Mouse (Mus musculus): ENCODE data around the gene Gm5485. TPM values are rescaled to one million over a fixed set of nuclear protein-coding genes. Genes with fewer than 3 reads are reported as not detected.

Gene Gm5485
- polyA plus RNA-seq (2015; fragmentation: Nextera tagmentation; extraction: Ambion mirVana): not detected in 2 replicates

DNA sequence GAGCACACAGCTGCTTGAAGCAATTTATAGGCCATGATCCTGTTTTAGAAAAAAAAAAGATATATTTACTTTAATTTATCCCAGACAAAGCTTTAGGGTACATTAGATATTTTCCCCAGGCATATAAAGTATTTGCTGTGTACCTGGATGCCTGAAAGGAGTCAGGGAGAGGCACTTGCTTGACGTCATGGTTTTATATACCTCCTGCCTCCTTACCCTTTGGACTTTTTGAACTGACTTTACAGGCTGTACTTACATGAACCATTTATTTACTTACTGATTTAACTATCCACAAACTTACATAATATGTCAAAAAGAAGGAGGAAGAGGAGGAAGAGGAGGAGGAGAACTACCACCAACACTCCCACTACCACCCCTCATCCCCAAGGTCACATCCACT lies at the start of gene Gm5485:
Gene Gm5485, minus strand, starts transcription at position 171 of the 400 bp plus-strand sequence.
- H3K36me3 ChIP-seq: no peaks in the 10 kb centered on the region
- H3K9me3 ChIP-seq: no peaks in the 10 kb centered on the region
- WGBS: 76% methylated on average over 1 of the region's 1 CpGs
- no peaks in the 10 kb centered on the region for H3K4me1 ChIP-seq (replicated peaks)
- no peak within 1 kb of the TSS for H3K9ac ChIP-seq
- H3K27me3 ChIP-seq: no peaks in the 10 kb centered on the region
- H3K4me2 ChIP-seq: no peak within 1 kb of the TSS
- H3K27ac ChIP-seq (replicated peaks): no peak within 1 kb of the TSS
- no peak for ATAC-seq (ENCODE audit: low read depth)
- no peak within 1 kb of the TSS for H3K4me3 ChIP-seq

DNA sequence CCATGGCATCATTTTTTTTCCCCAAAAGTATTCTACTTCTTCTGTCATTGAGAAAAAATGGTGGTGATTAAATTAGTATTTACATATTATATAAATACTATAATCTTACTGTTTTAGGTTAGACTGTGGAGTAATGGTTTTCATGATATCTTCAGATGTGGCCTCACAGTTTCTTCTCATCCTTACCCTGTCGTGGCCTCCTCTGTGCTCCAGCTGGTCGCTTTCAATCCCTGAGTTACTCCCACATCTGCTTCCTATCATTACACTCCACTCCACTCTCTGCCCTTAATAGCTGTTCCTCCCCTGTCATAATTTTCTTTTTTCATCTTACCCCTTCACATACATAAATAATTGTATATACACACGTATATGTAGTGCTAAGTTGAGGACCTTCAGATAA lies 41.0 kb upstream of the Gm5485 start:
- Histone ChIP-seq H3K27ac (replicated peaks) (no peak overlapping the region), H3K4me2 (no peak overlapping the region), H3K36me3 (no peaks in the 10 kb centered on the region), H3K4me3 (no peak overlapping the region), H3K9ac (no peak overlapping the region), H3K4me1 (replicated peaks) (no peaks in the 10 kb centered on the region), H3K9me3 (0 out of 2 replicates have a peak, but pooled peaks cover 3% of the 10 kb centered on the region), H3K27me3 (no peaks in the 10 kb centered on the region)
- no peak for ATAC-seq (ENCODE audit: low read depth)
- WGBS: 87% methylated on average over 3 of the region's 3 CpGs

DNA sequence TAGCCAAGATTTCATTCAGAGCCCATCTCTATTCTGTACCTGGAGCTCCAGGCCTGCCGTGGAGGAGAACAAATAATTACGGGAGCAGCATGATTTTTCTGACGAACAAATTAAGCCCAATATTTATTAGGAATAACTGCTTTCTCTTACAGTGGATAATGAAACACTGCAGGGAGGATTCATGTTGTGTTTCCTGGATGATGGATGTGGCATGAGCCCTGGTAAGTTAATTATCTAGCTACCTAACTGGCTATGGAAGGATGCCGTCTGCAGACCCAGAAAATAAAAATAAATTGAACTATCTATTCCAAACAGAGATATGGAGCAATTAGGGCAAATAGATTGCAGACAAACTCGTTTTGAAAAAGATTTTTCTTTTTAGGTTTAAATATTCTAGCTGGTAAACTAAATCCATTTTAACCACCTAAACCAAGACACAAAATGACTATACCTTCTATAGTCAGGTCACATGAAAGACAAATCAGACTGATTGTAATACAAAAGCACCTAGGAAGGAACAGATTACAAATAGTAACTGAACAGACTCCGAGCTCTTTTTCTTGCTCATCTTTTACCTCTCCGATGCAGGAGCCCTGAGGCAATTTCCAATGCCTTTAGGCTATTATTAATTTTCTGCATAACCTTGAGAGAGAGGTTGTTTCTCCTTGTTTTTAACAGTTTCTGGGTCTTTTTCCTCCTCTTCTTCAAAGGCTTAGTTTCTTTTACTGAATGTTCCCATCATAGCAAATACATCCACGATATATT lies 34.1 kb upstream of the Gm5485 start:
- Histone ChIP-seq H3K4me3 (no peak overlapping the region), H3K9me3 (no peaks in the 10 kb centered on the region), H3K4me2 (no peak overlapping the region), H3K9ac (no peak overlapping the region), H3K27me3 (no peaks in the 10 kb centered on the region), H3K36me3 (no peaks in the 10 kb centered on the region), H3K27ac (replicated peaks) (0 out of 2 replicates have a peak overlapping the region, but pooled peaks have one; percentile 33), H3K4me1 (replicated peaks) (peaks cover 3% of the 10 kb centered on the region; the same call in 1 of the 2 replicates)
- ATAC-seq (ENCODE audit: low read depth): peak; percentile 82
- whole genome bisulfite sequencing: 60% methylated on average over 8 of the region's 8 CpGs

DNA sequence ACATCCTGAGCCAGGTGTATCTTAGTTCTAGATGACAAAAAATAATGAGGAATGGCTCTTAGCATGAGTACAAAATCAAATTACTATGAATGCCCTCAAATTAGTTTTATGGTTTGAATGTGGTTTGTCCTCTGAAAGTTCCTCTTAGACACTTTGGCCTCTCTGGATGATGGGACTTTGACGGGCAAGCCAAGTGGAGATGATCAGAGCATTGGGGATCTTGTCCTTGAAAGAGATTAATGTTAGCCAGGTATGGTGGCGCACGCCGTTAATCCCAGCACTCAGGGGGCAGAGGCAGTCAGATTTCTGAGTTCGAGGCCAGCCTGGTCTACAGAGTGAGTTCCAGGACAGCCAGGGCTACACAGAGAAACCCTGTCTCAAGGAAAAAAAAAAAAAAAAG lies 32.4 kb upstream of the Gm5485 start:
- no peaks in the 10 kb centered on the region for H3K27me3 ChIP-seq
- no peaks in the 10 kb centered on the region for H3K36me3 ChIP-seq
- peaks cover 3% of the 10 kb centered on the region; the same call in 1 of the 2 replicates for H3K4me1 ChIP-seq (replicated peaks)
- H3K9ac ChIP-seq: no peak overlapping the region
- no peak for ATAC-seq (ENCODE audit: low read depth)
- no peak overlapping the region for H3K27ac ChIP-seq (replicated peaks)
- H3K4me3 ChIP-seq: no peak overlapping the region
- 98% methylated on average over 5 of the region's 5 CpGs for whole genome bisulfite sequencing
- no peak overlapping the region for H3K4me2 ChIP-seq
- H3K9me3 ChIP-seq: no peaks in the 10 kb centered on the region

DNA sequence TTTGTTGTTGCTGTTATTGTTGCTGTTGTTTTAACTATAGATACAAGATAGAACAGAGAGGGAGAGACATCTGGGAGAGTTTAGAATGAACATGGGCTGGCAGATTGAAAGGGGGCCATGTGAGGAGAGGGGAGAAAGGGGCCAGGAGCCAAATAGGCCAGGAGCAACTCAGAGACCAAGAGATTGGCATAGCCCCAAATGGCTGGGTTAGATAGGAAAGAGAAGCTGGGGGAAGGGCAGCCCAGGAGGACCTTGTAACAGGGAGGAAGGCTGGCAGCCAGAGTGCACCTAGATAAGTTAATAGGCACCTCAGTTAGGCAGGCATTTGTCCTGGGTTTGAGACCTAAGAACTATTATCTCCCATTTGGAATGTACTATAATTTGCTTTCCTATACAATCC lies 25.3 kb upstream of the Gm5485 start:
- Histone ChIP-seq H3K36me3 (no peaks in the 10 kb centered on the region), H3K27ac (replicated peaks) (no peak overlapping the region)
- no peak for ATAC-seq (ENCODE audit: low read depth)

DNA sequence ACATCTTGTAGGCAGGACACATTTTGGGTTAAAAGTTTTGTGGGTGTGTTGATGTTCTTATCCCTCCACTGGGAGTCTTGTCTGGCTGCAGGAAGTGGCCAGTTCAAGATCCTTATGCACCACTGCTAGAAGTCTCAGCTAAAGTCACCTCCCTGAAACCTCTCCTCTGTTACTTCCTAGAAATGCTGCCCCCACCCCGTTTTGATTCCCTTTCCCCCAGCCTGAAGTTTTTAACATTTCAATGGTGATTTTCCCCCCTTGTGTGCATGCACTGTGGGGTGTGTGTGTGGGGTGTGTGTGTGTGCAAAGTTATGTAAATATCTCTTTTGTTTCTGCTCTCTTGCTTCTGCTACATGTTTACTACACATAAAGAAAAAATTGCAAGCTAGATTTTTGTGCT lies 23.2 kb upstream of the Gm5485 start:
- 10% methylated on average over 1 of the region's 1 CpGs for WGBS
- Histone ChIP-seq H3K4me1 (replicated peaks) (no peaks in the 10 kb centered on the region), H3K9ac (no peak overlapping the region), H3K4me2 (no peak overlapping the region), H3K36me3 (no peaks in the 10 kb centered on the region), H3K27me3 (no peaks in the 10 kb centered on the region), H3K27ac (replicated peaks) (no peak overlapping the region), H3K9me3 (no peaks in the 10 kb centered on the region), H3K4me3 (no peak overlapping the region)
- ATAC-seq (ENCODE audit: low read depth): no peak

More for the DNA sequence above, 25.3 kb upstream of the Gm5485 start:
- Histone ChIP-seq H3K27me3 (no peaks in the 10 kb centered on the region), H3K9me3 (no peaks in the 10 kb centered on the region), H3K4me3 (no peak overlapping the region), H3K4me2 (no peak overlapping the region), H3K4me1 (replicated peaks) (no peaks in the 10 kb centered on the region), H3K9ac (no peak overlapping the region)

DNA sequence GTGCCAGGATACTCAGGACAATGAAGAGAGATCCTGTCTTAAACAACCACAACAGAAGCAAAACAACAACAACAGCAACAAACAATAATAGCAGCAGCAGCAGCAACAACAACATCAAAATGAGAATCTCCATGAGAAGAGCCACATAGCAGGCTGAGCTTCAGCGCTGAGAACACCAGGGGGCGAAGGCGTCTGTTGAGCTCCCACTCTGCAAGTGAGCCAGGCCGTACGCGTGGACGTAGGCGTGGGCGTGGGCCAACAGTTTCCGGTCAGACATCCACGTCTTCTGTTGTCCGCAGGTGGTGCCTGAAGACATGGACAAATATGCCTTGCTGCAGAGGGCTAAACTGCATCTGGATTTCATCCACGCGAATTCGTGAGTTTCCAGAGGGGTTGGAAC lies 18.8 kb upstream of the Gm5485 start, which contains the start of gene Morc1:
Gene Morc1, plus strand, starts transcription at position 211 of the 400 bp plus-strand sequence.
- Histone ChIP-seq H3K9ac (no peak within 1 kb of the TSS), H3K4me3 (no peak within 1 kb of the TSS), H3K4me2 (no peak within 1 kb of the TSS), H3K36me3 (no peaks in the 10 kb centered on the region), H3K27ac (replicated peaks) (no peak within 1 kb of the TSS), H3K27me3 (no peaks in the 10 kb centered on the region), H3K4me1 (replicated peaks) (0 out of 2 replicates have a peak, but pooled peaks cover 5% of the 10 kb centered on the region), H3K9me3 (no peaks in the 10 kb centered on the region)
- no peak for ATAC-seq (ENCODE audit: low read depth)
- 94% methylated on average over 15 of the region's 15 CpGs for WGBS

DNA sequence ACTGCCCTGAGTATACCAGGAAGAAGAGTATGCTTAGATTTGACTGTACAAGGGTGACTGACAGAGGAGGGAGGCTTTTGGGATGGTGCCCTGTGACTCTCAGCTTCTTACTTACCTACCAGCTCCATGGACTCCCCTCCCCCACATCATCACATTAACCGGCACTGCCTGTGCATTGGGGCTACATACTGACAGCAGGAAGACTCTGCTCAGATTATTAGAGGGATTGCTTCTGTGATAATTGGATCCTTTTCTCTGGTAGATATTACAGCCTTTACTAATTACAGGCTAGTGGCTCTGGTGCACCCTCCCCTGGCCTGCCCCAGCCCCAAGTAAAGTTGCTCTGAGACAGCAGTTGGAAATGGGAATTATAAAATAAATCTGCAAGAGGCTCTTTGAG lies 17.2 kb upstream of the Gm5485 start:
- Histone ChIP-seq H3K4me1 (replicated peaks) (0 out of 2 replicates have a peak, but pooled peaks cover 5% of the 10 kb centered on the region), H3K27me3 (no peaks in the 10 kb centered on the region), H3K27ac (replicated peaks) (no peak overlapping the region), H3K36me3 (no peaks in the 10 kb centered on the region), H3K9me3 (no peaks in the 10 kb centered on the region), H3K9ac (no peak overlapping the region), H3K4me2 (no peak overlapping the region), H3K4me3 (no peak overlapping the region)
- peak; percentile 56; the same call in 1 of the 2 replicates for ATAC-seq (ENCODE audit: low read depth)
- 45% methylated on average over 1 of the region's 1 CpGs for WGBS

DNA sequence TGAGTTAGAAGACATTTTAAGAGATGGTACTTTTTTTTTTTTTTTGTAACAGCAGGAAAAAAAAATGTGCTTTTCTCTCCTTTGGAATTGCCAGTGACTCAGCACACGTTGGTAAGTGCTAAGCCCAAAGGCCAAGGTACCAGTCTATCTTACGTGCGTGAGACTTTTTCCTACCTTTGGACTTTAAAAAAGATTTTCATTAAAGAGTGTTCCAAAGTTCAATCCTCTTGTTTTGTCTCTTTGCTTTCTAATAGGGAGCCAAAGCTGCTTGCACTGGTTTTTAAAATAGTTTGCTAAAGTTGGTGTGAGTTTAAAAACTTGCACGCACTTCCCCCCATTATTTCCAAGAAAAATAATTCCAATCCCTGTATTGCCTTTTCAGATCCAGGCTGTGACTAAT lies 11.9 kb upstream of the Gm5485 start:
- Histone ChIP-seq H3K36me3 (no peaks in the 10 kb centered on the region), H3K4me2 (no peak overlapping the region), H3K27ac (replicated peaks) (no peak overlapping the region), H3K4me3 (no peak overlapping the region), H3K4me1 (replicated peaks) (no peaks in the 10 kb centered on the region), H3K27me3 (no peaks in the 10 kb centered on the region), H3K9ac (no peak overlapping the region), H3K9me3 (no peaks in the 10 kb centered on the region)
- 87% methylated on average over 4 of the region's 4 CpGs for WGBS
- no peak for ATAC-seq (ENCODE audit: low read depth)

DNA sequence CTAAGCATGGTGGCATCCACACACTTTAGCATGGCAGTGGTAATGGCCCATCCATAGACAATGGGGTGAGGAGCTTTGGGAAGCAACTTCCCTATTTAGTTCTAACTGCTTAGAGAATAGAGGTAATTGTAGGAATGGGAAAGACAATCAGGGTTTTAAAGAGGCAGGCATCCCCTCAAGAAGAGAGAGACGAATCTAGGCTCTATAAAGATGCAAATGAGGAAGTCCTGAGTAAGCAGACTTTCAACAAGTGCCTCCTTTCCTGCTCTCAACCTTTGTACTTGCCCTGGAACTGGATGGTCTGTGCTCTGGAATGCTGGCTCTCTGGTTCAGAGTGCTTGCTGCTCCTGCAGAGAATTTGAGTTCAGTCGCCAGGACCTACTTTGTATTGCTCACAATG lies 10.3 kb upstream of the Gm5485 start:
- Histone ChIP-seq H3K27ac (replicated peaks) (no peak overlapping the region), H3K36me3 (no peaks in the 10 kb centered on the region), H3K4me2 (no peak overlapping the region), H3K4me3 (no peak overlapping the region), H3K9me3 (no peaks in the 10 kb centered on the region), H3K4me1 (replicated peaks) (no peaks in the 10 kb centered on the region), H3K27me3 (no peaks in the 10 kb centered on the region), H3K9ac (no peak overlapping the region)
- WGBS: 12% methylated on average over 2 of the region's 2 CpGs
- ATAC-seq (ENCODE audit: low read depth): no peak

DNA sequence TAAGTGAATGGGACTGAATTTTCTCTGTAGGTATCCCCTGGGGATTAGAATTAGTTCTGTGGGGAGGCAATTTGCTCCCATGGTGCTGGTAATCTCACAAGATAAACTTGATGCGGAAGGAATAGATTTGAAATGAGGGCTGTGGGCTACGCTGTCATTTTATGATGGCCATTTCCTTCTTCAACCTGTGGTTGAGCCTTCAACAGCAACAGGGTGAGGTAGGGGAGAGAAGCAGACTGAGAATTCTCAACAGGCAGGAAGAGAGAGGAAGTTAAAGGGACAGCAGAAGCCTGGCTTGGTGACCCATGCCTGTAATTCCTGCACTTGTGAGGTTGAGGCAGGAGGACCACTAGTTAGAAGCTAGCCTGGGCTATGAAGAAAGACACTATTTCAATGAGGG lies 6.8 kb upstream of the Gm5485 start:
- H3K36me3 ChIP-seq: no peaks in the 10 kb centered on the region
- no peaks in the 10 kb centered on the region for H3K4me1 ChIP-seq (replicated peaks)
- WGBS: 57% methylated on average over 2 of the region's 2 CpGs
- H3K4me3 ChIP-seq: no peak overlapping the region
- no peaks in the 10 kb centered on the region for H3K9me3 ChIP-seq
- H3K27me3 ChIP-seq: no peaks in the 10 kb centered on the region
- H3K27ac ChIP-seq (replicated peaks): no peak overlapping the region
- no peak for ATAC-seq (ENCODE audit: low read depth)
- H3K4me2 ChIP-seq: no peak overlapping the region
- no peak overlapping the region for H3K9ac ChIP-seq

DNA sequence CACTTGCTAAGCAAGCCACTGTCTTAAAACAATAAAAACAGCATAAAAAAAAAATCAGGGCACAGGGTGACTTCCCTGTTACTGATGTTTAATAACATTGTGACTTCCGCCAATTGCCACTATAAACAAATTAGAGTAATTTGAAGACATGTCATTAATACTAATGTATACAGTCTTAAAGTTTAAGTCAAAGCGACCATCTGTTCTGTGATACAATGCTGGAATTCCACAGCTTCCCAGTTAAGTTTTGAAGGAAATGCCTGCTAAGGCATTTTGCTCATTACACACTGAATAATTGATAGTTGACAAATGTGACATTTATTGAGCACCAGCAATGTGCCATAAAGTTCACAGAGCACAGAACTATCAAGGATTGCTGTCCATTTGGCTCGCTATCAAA lies 6.3 kb upstream of the Gm5485 start:
- no peak overlapping the region for H3K27ac ChIP-seq (replicated peaks)
- H3K4me2 ChIP-seq: no peak overlapping the region
- H3K9me3 ChIP-seq: no peaks in the 10 kb centered on the region
- no peak for ATAC-seq (ENCODE audit: low read depth)
- no peak overlapping the region for H3K4me3 ChIP-seq
- no peaks in the 10 kb centered on the region for H3K36me3 ChIP-seq
- H3K27me3 ChIP-seq: no peaks in the 10 kb centered on the region
- H3K4me1 ChIP-seq (replicated peaks): no peaks in the 10 kb centered on the region
- H3K9ac ChIP-seq: no peak overlapping the region
- WGBS: 61% methylated on average over 3 of the region's 3 CpGs

DNA sequence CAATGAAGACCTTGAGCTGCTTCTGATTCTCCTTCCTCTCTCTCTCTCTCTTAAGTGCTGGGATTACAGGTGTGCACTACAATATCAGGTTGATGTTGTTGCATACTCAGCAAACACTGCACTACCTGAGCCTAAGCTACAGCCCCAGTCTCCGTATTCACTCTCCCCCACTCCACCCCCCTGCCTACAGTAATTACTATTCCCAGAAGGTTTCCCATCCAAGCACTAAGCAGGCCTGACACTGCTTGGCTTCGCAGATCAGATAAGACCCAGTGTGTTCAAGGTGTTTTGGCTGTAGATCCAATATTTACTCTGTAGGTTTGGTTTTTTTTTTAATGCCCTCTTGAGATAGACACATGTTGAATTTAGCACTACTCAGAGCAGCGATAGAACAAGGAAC lies 2.1 kb downstream of the Gm5485 start:
- ATAC-seq (ENCODE audit: low read depth): no peak
- no peaks in the 10 kb centered on the region for H3K27me3 ChIP-seq
- 74% methylated on average over 3 of the region's 3 CpGs for WGBS
- no peaks in the 10 kb centered on the region for H3K36me3 ChIP-seq
- H3K9me3 ChIP-seq: no peaks in the 10 kb centered on the region
- no peak overlapping the region for H3K9ac ChIP-seq
- H3K4me2 ChIP-seq: no peak overlapping the region
- H3K27ac ChIP-seq (replicated peaks): no peak overlapping the region
- H3K4me3 ChIP-seq: no peak overlapping the region
- peaks cover 5% of the 10 kb centered on the region; the same call in 1 of the 2 replicates for H3K4me1 ChIP-seq (replicated peaks)
